Mouse (Mus musculus): ENCODE data around the gene Ccdc159.

Ccdc159 gene

GRCm38 (mm10) chr9:21927208-21927753 lies at the start of gene Ccdc159, which contains the start of gene Tmem205:
Gene Ccdc159, plus strand, starts transcription at chr9:21927471.
Gene Tmem205, minus strand, starts transcription at chr9:21927556.
- in situ Hi-C loops (cut with MboI; ENCODE audit: unreplicated experiment in 2 of 2): no loop called here

- in situ Hi-C loops (cut with MboI; ENCODE audit: unreplicated experiment in 2 of 2): no loop called here
These were observed 38.0 kb upstream of the Ccdc159 start for GRCm38 (mm10) chr9:21889229-21889628.

GRCm38 (mm10) chr9:21901223-21901820 lies 25.9 kb upstream of the Ccdc159 start:
- in situ Hi-C loops (cut with MboI; ENCODE audit: unreplicated experiment in 2 of 2): no loop called here

GRCm38 (mm10) chr9:21904031-21904430 lies 23.2 kb upstream of the Ccdc159 start:
- in situ Hi-C loops (cut with MboI; ENCODE audit: unreplicated experiment in 2 of 2): no loop called here

GRCm38 (mm10) chr9:21908216-21908615 lies 19.1 kb upstream of the Ccdc159 start:
- in situ Hi-C loops (cut with MboI; ENCODE audit: unreplicated experiment in 2 of 2): no loop called here

GRCm38 (mm10) chr9:21909474-21910223 lies 17.6 kb upstream of the Ccdc159 start:
- in situ Hi-C loops (cut with MboI; ENCODE audit: unreplicated experiment in 2 of 2): no loop called here

GRCm38 (mm10) chr9:21916851-21917492 lies 10.3 kb upstream of the Ccdc159 start:
- in situ Hi-C loops (cut with MboI; ENCODE audit: unreplicated experiment in 2 of 2): no loop called here

- in situ Hi-C loops (cut with MboI; ENCODE audit: unreplicated experiment in 2 of 2): no loop called here
These were observed 9.7 kb upstream of the Ccdc159 start for GRCm38 (mm10) chr9:21917493-21918034.

- in situ Hi-C loops (cut with MboI; ENCODE audit: unreplicated experiment in 2 of 2): no loop called here
These were observed 9.2 kb upstream of the Ccdc159 start, which contains the start of gene Rab3d for GRCm38 (mm10) chr9:21918035-21918592. Gene Rab3d, minus strand, starts transcription at chr9:21918192.

GRCm38 (mm10) chr9:21918692-21919384 lies 8.4 kb upstream of the Ccdc159 start:
- in situ Hi-C loops (cut with MboI; ENCODE audit: unreplicated experiment in 2 of 2): no loop called here

GRCm38 (mm10) chr9:21923036-21923435 lies 4.2 kb upstream of the Ccdc159 start:
- in situ Hi-C loops (cut with MboI; ENCODE audit: unreplicated experiment in 2 of 2): no loop called here

- in situ Hi-C loops (cut with MboI; ENCODE audit: unreplicated experiment in 2 of 2): no loop called here
These were observed 3.7 kb upstream of the Ccdc159 start for GRCm38 (mm10) chr9:21923490-21924098.

GRCm38 (mm10) chr9:21924099-21924493 lies 3.2 kb upstream of the Ccdc159 start:
- in situ Hi-C loops (cut with MboI; ENCODE audit: unreplicated experiment in 2 of 2): no loop called here

GRCm38 (mm10) chr9:21925034-21925433 lies 2.2 kb upstream of the Ccdc159 start:
- in situ Hi-C loops (cut with MboI; ENCODE audit: unreplicated experiment in 2 of 2): no loop called here

GRCm38 (mm10) chr9:21925506-21925905 lies 1.8 kb upstream of the Ccdc159 start:
- in situ Hi-C loops (cut with MboI; ENCODE audit: unreplicated experiment in 2 of 2): no loop called here

- in situ Hi-C loops (cut with MboI; ENCODE audit: unreplicated experiment in 2 of 2): no loop called here
These were observed 1.1 kb upstream of the Ccdc159 start for GRCm38 (mm10) chr9:21926155-21926554.

GRCm38 (mm10) chr9:21926784-21927183 lies 487 bp upstream of the Ccdc159 start:
- in situ Hi-C loops (cut with MboI; ENCODE audit: unreplicated experiment in 2 of 2): no loop called here

- in situ Hi-C loops (cut with MboI; ENCODE audit: unreplicated experiment in 2 of 2): no loop called here
These were observed 1.9 kb downstream of the Ccdc159 start for GRCm38 (mm10) chr9:21929208-21929607.

- in situ Hi-C loops (cut with MboI; ENCODE audit: unreplicated experiment in 2 of 2): no loop called here
These were observed 4.7 kb downstream of the Ccdc159 start for GRCm38 (mm10) chr9:21932006-21932405.
